Mouse (Mus musculus): ENCODE measurements around the gene Zfp579. TPM values are rescaled to one million over a fixed set of nuclear protein-coding genes. Genes with fewer than 3 reads are reported as not detected.

Zfp579 gene
- total and polyA plus RNA-seq, 3 experiments: 0.54 to 3.6 TPM; not detected in 1

DNA sequence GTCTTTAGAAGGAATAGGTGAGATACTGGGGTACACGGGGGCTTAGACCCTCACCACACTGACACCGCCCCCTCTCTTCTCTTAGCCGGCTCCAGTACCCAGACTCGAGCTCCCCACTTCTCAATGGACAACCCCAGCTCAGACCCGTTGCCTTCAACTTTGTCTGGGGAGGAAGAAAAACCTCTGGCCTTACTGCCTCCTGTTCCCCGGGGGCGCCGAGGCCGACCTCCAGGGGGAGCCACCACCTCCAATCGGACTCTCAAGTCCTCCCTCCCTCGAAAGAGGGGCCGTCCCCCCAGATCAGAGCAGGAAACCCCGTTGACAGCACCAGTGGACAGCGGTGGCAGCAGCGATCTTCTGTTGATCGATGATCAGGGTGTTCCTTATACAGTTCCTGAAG, 21.4 kb upstream of the Zfp579 start:
- peaks cover 22% of the 10 kb centered on the region for H3K79me2 ChIP-seq (ENCODE audit: control insufficient read depth, insufficient read depth, low read length, poor library complexity)
- no peak for DNase-seq (ENCODE audit: low read depth, low spot score)
- H3K27ac ChIP-seq (ENCODE audit: control insufficient read depth, low read depth, low read length): no peak overlapping the region
- H3K4me1 ChIP-seq (ENCODE audit: control insufficient read depth in 1 of 2, insufficient read depth in 2 of 2, low read length in 2 of 2): peaks cover 7 to 27% of the 10 kb centered on the region in 2 experiments; a peak in 3 of 4 replicates
- no peak overlapping the region for H3K9ac ChIP-seq (ENCODE audit: control insufficient read depth, low read depth, low read length, poor library complexity, severe bottlenecking)
- no peak overlapping the region for H3K4me3 ChIP-seq (ENCODE audit: control insufficient read depth in 1 of 2, insufficient read depth in 1 of 2, low read depth in 2 of 2, low read length in 2 of 2)
- H3K27me3 ChIP-seq (ENCODE audit: control insufficient read depth in 1 of 2, insufficient read depth in 2 of 2, low read length in 2 of 2): no peaks in the 10 kb centered on the region
- H3K9me3 ChIP-seq (replicated peaks; ENCODE audit: insufficient read depth, low read length): no peaks in the 10 kb centered on the region
- TF ChIP-seq ZNF384 (IDR thresholded peaks at IDR 0.05; ENCODE audit: low read depth, low read length): no peak
- peak in 2 of 3 experiments; percentile 17 to 47; a peak in 3 of 6 replicates for TF ChIP-seq CTCF (IDR thresholded peaks at IDR 0.05 in 2 of 3, conservative IDR thresholded peaks at IDR 0.05 in 1 of 3; ENCODE audit: control insufficient read depth in 1 of 3, insufficient read depth in 1 of 3, low read depth in 2 of 3, low read length in 3 of 3, poor library complexity in 1 of 3, severe bottlenecking in 1 of 3)
- no peak for TF ChIP-seq HCFC1 (IDR thresholded peaks at IDR 0.05; ENCODE audit: low read depth, low read length)
- no peak for TF ChIP-seq NRF1 (IDR thresholded peaks at IDR 0.05; ENCODE audit: insufficient read depth, low read depth, low read length, poor library complexity, severe bottlenecking)
- TF ChIP-seq USF1 (IDR thresholded peaks at IDR 0.05; ENCODE audit: low read depth, low read length): no peak
- peaks cover 0 to 29% of the 10 kb centered on the region in 2 experiments; a peak in 3 of 4 replicates for H3K36me3 ChIP-seq (ENCODE audit: control insufficient read depth in 1 of 2, insufficient read depth in 2 of 2, low read length in 2 of 2)

DNA sequence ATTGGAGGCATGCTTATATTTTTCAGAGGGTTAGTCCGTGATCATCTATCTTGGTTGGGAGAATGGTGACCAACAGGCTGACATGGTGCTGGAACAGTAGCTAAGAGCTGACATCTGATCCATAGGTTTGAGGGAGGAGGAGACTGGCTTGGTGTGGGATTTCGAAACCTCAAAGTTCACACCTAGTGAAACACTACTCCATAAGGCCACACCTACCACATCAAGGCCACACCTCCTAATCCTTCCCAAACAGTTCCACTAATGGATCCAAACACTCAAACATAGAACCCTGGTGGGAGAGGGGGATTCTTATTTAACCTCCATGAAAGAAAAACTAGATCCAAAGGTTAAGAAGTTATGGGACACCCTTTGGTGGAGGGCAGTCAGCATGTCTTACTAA, 21.0 kb upstream of the Zfp579 start:
- no peaks in the 10 kb centered on the region for H3K9me3 ChIP-seq (replicated peaks; ENCODE audit: insufficient read depth, low read length)
- peaks cover 7 to 23% of the 10 kb centered on the region in 2 experiments; a peak in 3 of 4 replicates for H3K4me1 ChIP-seq (ENCODE audit: control insufficient read depth in 1 of 2, insufficient read depth in 2 of 2, low read length in 2 of 2)
- no peak for TF ChIP-seq SIN3A (IDR thresholded peaks at IDR 0.05; ENCODE audit: low read length)
- no peak for TF ChIP-seq UBTF (IDR thresholded peaks at IDR 0.05; ENCODE audit: borderline replicate concordance, insufficient read depth, low read depth, low read length)
- TF ChIP-seq RCOR1 (IDR thresholded peaks at IDR 0.05; ENCODE audit: low read depth, low read length): no peak
- H3K4me3 ChIP-seq (ENCODE audit: control insufficient read depth in 1 of 2, insufficient read depth in 1 of 2, low read depth in 2 of 2, low read length in 2 of 2): no peak overlapping the region
- peaks cover 18% of the 10 kb centered on the region for H3K79me2 ChIP-seq (ENCODE audit: control insufficient read depth, insufficient read depth, low read length, poor library complexity)
- no peak overlapping the region for H3K27ac ChIP-seq (ENCODE audit: control insufficient read depth, low read depth, low read length)
- DNase-seq (ENCODE audit: low read depth, low spot score): no peak
- peaks cover 0 to 26% of the 10 kb centered on the region in 2 experiments; a peak in 2 of 4 replicates for H3K36me3 ChIP-seq (ENCODE audit: control insufficient read depth in 1 of 2, insufficient read depth in 2 of 2, low read length in 2 of 2)
- no peaks in the 10 kb centered on the region for H3K27me3 ChIP-seq (ENCODE audit: control insufficient read depth in 1 of 2, insufficient read depth in 2 of 2, low read length in 2 of 2)
- no peak overlapping the region for H3K9ac ChIP-seq (ENCODE audit: control insufficient read depth, low read depth, low read length, poor library complexity, severe bottlenecking)

DNA sequence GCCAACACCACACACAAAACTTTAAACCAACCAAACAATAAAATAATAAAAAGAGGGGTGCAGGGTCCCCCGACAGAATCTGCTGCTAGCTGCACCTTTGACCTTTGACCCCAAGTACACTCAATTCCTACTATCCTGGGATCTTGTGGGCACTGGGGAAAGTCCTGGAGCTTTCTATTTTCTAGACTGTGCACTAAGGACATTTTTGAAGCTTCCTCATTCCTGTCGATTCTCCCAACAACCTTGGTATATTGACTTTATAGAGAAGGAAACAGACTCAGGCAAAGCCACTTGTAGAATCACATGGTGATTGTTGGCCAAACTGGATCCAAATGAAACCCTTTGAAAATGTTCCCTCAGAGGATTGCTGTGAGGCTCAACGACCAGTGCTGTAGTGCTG, 20.1 kb upstream of the Zfp579 start:
- peak; percentile 44 for DNase-seq (ENCODE audit: low read depth, low spot score)
- Histone ChIP-seq H3K4me1 (ENCODE audit: control insufficient read depth in 1 of 2, insufficient read depth in 2 of 2, low read length in 2 of 2) (peaks cover 5 to 14% of the 10 kb centered on the region in 2 experiments; a peak in 3 of 4 replicates), H3K4me3 (ENCODE audit: control insufficient read depth in 1 of 2, insufficient read depth in 1 of 2, low read depth in 2 of 2, low read length in 2 of 2) (peak overlapping the region; percentile 60 to 88)

More for the DNA sequence above, 20.1 kb upstream of the Zfp579 start:
- peak overlapping the region; percentile 75 for H3K9ac ChIP-seq (ENCODE audit: control insufficient read depth, low read depth, low read length, poor library complexity, severe bottlenecking)
- peak overlapping the region; percentile 85 for H3K27ac ChIP-seq (ENCODE audit: control insufficient read depth, low read depth, low read length)
- TF ChIP-seq KAT2A (conservative IDR thresholded peaks at IDR 0.05; ENCODE audit: low read depth, low read length): no peak
- TF ChIP-seq POLR2AphosphoS5 (IDR thresholded peaks at IDR 0.05; ENCODE audit: borderline replicate concordance, low read depth, low read length): no peak
- TF ChIP-seq GABPA (IDR thresholded peaks at IDR 0.05; ENCODE audit: low read depth, low read length): no peak
- TF ChIP-seq RCOR1 (IDR thresholded peaks at IDR 0.05; ENCODE audit: low read depth, low read length): no peak
- no peak for TF ChIP-seq ETS1 (IDR thresholded peaks at IDR 0.05; ENCODE audit: low read depth, low read length)
- TF ChIP-seq UBTF (IDR thresholded peaks at IDR 0.05; ENCODE audit: borderline replicate concordance, insufficient read depth, low read depth, low read length): no peak
- no peak for TF ChIP-seq RAD21 (IDR thresholded peaks at IDR 0.05; ENCODE audit: low read depth, low read length)
- TF ChIP-seq SMC3 (IDR thresholded peaks at IDR 0.05; ENCODE audit: low read depth, low read length): no peak
- TF ChIP-seq HCFC1 (IDR thresholded peaks at IDR 0.05; ENCODE audit: low read depth, low read length): no peak
- peaks cover 0 to 18% of the 10 kb centered on the region in 2 experiments; a peak in 2 of 4 replicates for H3K36me3 ChIP-seq (ENCODE audit: control insufficient read depth in 1 of 2, insufficient read depth in 2 of 2, low read length in 2 of 2)
- no peaks in the 10 kb centered on the region for H3K27me3 ChIP-seq (ENCODE audit: control insufficient read depth in 1 of 2, insufficient read depth in 2 of 2, low read length in 2 of 2)
- no peaks in the 10 kb centered on the region for H3K9me3 ChIP-seq (replicated peaks; ENCODE audit: insufficient read depth, low read length)
- H3K79me2 ChIP-seq (ENCODE audit: control insufficient read depth, insufficient read depth, low read length, poor library complexity): peaks cover 9% of the 10 kb centered on the region

Measured in MEL (cell line).